Mouse (Mus musculus) liver, embryonic 11.5 days (tissue): Measurements from ENCODE around the gene Art4. TPM values are rescaled to one million over a fixed set of nuclear protein-coding genes. Genes with fewer than 3 reads are reported as not detected.

ENCODE experiments used
- ATAC-seq: fragments of 200-750 bp; cut with Nextera tagmentation; replicated peaks from 2 replicates; pipeline ENCODE4 v1.8.0; 2017; ENCODE audit warnings: moderate number of reproducible peaks, mild to moderate bottlenecking, moderate TSS enrichment, moderate library complexity; ENCODE audit not compliant: low FRiP score
- DNase-seq: peaks from one replicate; pipeline ENCODE4 v3.0.0-alpha.2; 2017; ENCODE audit warnings: low spot score
- H3K27ac ChIP-seq: fragments of 300-500 bp; sonication (generic); 2 replicates; pipeline ENCODE4 v1.5.1; 2014; ENCODE audit warnings: mild to moderate bottlenecking, low read depth, low read length, control low read depth
- H3K27me3 ChIP-seq: fragments of 300-500 bp; sonication (generic); replicated peaks from 2 replicates; pipeline ENCODE4 v1.6.1; 2014; ENCODE audit warnings: low read length, mixed read lengths; ENCODE audit not compliant: control insufficient read depth, insufficient read depth
- H3K36me3 ChIP-seq: fragments of 300-500 bp; sonication (generic); 2 replicates; pipeline ENCODE4 v1.6.1; 2014; ENCODE audit warnings: mild to moderate bottlenecking, low read length, moderate library complexity, mixed read lengths; ENCODE audit not compliant: control insufficient read depth, insufficient read depth
- H3K4me1 ChIP-seq: fragments of 300-500 bp; sonication (generic); replicated peaks from 2 replicates; pipeline ENCODE4 v1.6.1; 2014; ENCODE audit warnings: low read length, mixed read lengths; ENCODE audit not compliant: control insufficient read depth, insufficient read depth
- H3K4me2 ChIP-seq: fragments of 300-500 bp; sonication (generic); 2 replicates; pipeline ENCODE4 v1.6.1; 2014; ENCODE audit warnings: mild to moderate bottlenecking, control low read depth, moderate library complexity
- H3K4me3 ChIP-seq: fragments of 300-500 bp; sonication (generic); 2 replicates; pipeline ENCODE4 v1.5.1; 2014; ENCODE audit warnings: low read depth, low read length, control low read depth
- H3K9ac ChIP-seq: fragments of 300-500 bp; sonication (generic); 2 replicates; pipeline ENCODE4 v1.6.1; 2014; ENCODE audit warnings: low read depth, low read length, control low read depth
- H3K9me3 ChIP-seq: fragments of 300-500 bp; sonication (generic); 2 replicates; pipeline ENCODE4 v1.6.1; 2016; ENCODE audit warnings: low read length, inconsistent platforms, mixed read lengths; ENCODE audit not compliant: control insufficient read depth
- WGBS: fragments of 180-500 bp; shearing (Covaris S2); extraction: QIAGEN DNeasy Blood & Tissue Kit; methylation state at CpG from one replicate; pipeline ENCODE4 v1.1.7; 2014; 5-methylcytosine and 5-hydroxymethylcytosine counted together
- polyA plus RNA-seq: library from polyadenylated mRNA; unstranded; fragments of >200 nt; fragmentation: Nextera tagmentation; extraction: Ambion mirVana; gene quantifications from 2 replicates; pipeline ENCODE4 v1.2.1, GENCODE M21; 2014

Art4 gene
- polyA plus RNA-seq, 1 experiment from 2014 or later: 8.7 TPM

DNA sequence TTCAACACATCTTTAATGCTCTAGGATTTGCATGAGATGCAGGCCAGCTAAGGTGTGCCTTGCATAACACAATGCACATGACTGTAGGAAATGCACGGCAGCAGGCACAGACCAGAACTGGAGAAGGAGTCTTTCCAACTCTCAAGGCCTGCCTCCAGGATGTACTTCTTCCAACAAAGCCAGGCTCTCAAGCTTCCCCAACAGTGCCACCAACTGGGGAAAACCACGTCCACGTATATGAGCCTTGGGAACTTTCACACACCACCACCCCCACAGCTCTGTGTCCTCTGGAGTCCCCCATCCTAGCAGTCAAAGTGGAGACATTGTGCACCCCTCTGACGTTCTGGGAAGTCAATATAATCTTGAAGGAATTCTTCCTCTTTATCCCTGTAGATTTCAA is 44.4 kb downstream of the Art4 start:
- Histone ChIP-seq H3K9ac (no peak overlapping the region), H3K9me3 (no peaks in the 10 kb centered on the region), H3K4me1 (peaks cover 6% of the 10 kb centered on the region; the same call in 1 of the 2 replicates), H3K27ac (no peak overlapping the region), H3K4me3 (no peak overlapping the region), H3K4me2 (no peak overlapping the region), H3K27me3 (no peaks in the 10 kb centered on the region), H3K36me3 (peaks cover 45% of the 10 kb centered on the region)
- ATAC-seq (no peak), DNase-seq (no peak)
- 45% methylated on average over 4 of the region's 4 CpGs for WGBS

DNA sequence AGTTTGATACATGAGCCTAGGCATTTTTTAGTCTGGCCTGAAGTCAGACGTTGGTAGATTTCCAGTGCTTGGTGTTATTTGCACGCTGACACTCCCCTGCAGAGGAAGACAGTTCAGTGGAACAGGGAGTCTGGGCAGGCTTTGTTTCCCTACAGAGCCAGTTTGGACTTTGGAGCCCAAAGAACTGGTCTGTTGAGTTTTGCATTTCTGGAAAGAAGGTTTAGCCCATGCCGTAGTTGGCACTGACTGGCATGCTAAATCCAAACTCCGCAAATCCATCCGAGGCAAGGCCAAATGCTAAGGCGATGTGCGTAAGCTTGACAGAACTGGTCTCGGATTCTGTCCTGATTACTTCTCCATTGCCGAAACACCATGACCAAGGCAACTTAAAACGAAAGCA is 46.3 kb downstream of the Art4 start:
- no peak for ATAC-seq

DNA sequence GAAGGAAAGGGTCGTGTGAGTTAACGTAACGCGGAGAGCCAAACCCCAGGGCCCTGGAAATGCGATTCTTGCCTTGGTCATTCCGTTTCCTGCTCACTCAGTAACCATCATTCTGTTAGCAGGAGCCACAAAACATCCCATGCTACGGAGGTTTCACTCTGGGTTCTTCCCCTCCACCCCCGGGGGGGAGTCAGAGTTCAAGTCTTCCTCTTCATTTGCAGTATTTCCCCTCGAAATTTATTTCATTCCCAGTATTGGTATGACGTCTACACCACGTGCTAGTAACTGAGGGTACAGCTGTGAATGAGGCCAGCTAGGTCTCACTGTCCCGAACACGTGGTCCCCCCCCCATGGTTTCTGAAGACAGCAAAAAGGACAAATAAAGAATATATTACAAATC is 47.9 kb downstream of the Art4 start:
- Histone ChIP-seq H3K4me2 (peak overlapping the region; percentile 72), H3K4me3 (peak overlapping the region; percentile 73), H3K9ac (peak overlapping the region; percentile 88), H3K9me3 (no peaks in the 10 kb centered on the region), H3K27me3 (no peaks in the 10 kb centered on the region), H3K36me3 (peaks cover 14% of the 10 kb centered on the region), H3K27ac (peak overlapping the region; percentile 76; the same call in 1 of the 2 replicates), H3K4me1 (peaks cover 6% of the 10 kb centered on the region; the same call in 1 of the 2 replicates)
- WGBS: 44% methylated on average over 13 of the region's 13 CpGs
- ATAC-seq (no peak), DNase-seq (no peak)

More for the DNA sequence above, 46.3 kb downstream of the Art4 start:
- H3K9ac ChIP-seq: no peak overlapping the region
- H3K4me3 ChIP-seq: no peak overlapping the region
- H3K4me2 ChIP-seq: no peak overlapping the region
- WGBS: 87% methylated on average over 10 of the region's 10 CpGs
- no peaks in the 10 kb centered on the region for H3K27me3 ChIP-seq
- no peak for DNase-seq
- peaks cover 6% of the 10 kb centered on the region; the same call in 1 of the 2 replicates for H3K4me1 ChIP-seq
- no peaks in the 10 kb centered on the region for H3K9me3 ChIP-seq
- H3K27ac ChIP-seq: no peak overlapping the region
- peaks cover 26% of the 10 kb centered on the region for H3K36me3 ChIP-seq

DNA sequence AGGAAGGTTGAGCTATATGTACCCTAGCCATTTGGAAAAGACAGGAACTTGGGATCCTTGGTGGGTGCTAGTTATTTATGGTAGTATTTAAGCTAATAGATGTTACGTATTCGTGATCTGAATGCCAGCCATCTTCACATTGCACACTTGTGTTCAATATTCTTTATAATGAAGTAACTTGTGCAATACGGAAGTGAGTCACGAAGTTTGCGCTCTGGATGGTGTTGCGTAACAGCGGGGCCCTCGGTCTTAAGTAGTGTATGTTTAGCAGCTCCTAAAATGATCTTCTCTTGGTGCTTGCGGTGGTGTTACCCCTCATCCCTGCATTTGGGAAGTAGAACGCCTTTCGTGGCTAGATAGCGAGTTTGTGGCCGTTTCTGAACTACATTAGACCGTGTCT is 48.5 kb downstream of the Art4 start:
- Histone ChIP-seq H3K4me1 (peaks cover 6% of the 10 kb centered on the region; the same call in 1 of the 2 replicates), H3K9me3 (no peaks in the 10 kb centered on the region), H3K9ac (peak overlapping the region; percentile 88), H3K27ac (peak overlapping the region; percentile 76), H3K27me3 (no peaks in the 10 kb centered on the region), H3K36me3 (peaks cover 8% of the 10 kb centered on the region), H3K4me2 (peak overlapping the region; percentile 72), H3K4me3 (peak overlapping the region; percentile 73)
- 13% methylated on average over 14 of the region's 14 CpGs for WGBS
- no peak for DNase-seq
- ATAC-seq: no peak

DNA sequence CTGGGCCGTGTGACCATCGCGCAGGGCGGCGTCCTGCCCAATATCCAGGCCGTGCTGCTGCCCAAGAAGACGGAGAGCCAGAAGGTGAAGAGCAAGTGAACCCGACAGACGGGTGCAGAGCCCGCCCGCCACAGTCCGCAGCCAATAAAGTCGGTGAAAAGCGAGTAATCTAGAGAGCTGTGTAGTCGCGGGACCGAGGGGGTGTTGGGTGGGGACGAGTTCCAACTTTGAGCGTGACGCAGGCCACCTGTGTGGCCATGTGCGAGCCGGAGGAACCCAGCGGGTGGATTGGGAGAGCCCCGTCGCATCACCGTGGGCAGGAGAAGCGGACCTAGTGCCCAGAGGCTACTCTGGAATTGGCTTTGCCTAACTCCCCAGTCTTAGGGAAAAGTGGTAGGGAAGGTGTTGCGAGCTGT is 48.9 kb downstream of the Art4 start:
- peak; percentile 8 for ATAC-seq

DNA sequence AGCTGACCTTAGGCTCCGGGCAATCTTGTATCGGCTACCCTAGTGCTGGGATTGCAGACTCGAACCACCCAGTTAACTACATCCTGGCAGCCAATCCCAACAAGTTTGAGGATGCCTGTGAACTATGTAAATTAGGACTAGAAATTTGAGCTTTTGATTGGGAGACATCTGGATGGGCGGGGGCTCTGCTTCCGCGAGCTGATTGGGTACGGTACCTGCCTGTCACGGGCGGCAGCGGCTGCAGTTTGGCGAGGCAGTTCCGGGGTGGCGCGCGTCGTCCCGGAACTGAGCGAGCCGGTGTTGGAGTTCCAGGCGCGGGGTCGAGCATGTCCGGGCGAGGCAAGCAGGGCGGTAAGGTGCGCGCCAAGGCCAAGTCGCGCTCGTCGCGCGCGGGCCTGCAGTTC is 49.5 kb downstream of the Art4 start, which contains the start of gene H2afj:
Gene H2afj, plus strand, starts transcription at position 231 of the 404 bp plus-strand sequence.
- Histone ChIP-seq H3K4me3 (peak within 1 kb of the TSS; percentile 73), H3K9me3 (no peaks in the 10 kb centered on the region), H3K4me1 (peaks cover 11% of the 10 kb centered on the region), H3K27me3 (no peaks in the 10 kb centered on the region), H3K36me3 (peaks cover 2% of the 10 kb centered on the region; the same call in 1 of the 2 replicates), H3K4me2 (peak within 1 kb of the TSS; percentile 72), H3K27ac (peak within 1 kb of the TSS; percentile 76), H3K9ac (peak within 1 kb of the TSS; percentile 88)
- peak; percentile 77 for ATAC-seq
- WGBS: 0% methylated on average over 34 of the region's 34 CpGs
- DNase-seq: peak; percentile 99

More for the DNA sequence above, 48.9 kb downstream of the Art4 start:
- H3K4me1 ChIP-seq: peaks cover 6% of the 10 kb centered on the region
- H3K27me3 ChIP-seq: no peaks in the 10 kb centered on the region
- H3K9me3 ChIP-seq: no peaks in the 10 kb centered on the region
- peak overlapping the region; percentile 76 for H3K27ac ChIP-seq
- peak overlapping the region; percentile 73 for H3K4me3 ChIP-seq
- peak; percentile 59 for DNase-seq
- H3K9ac ChIP-seq: peak overlapping the region; percentile 88
- peaks cover 5% of the 10 kb centered on the region; the same call in 1 of the 2 replicates for H3K36me3 ChIP-seq
- peak overlapping the region; percentile 72 for H3K4me2 ChIP-seq
- WGBS: under 1% methylated on average over 28 of the region's 28 CpGs

DNA sequence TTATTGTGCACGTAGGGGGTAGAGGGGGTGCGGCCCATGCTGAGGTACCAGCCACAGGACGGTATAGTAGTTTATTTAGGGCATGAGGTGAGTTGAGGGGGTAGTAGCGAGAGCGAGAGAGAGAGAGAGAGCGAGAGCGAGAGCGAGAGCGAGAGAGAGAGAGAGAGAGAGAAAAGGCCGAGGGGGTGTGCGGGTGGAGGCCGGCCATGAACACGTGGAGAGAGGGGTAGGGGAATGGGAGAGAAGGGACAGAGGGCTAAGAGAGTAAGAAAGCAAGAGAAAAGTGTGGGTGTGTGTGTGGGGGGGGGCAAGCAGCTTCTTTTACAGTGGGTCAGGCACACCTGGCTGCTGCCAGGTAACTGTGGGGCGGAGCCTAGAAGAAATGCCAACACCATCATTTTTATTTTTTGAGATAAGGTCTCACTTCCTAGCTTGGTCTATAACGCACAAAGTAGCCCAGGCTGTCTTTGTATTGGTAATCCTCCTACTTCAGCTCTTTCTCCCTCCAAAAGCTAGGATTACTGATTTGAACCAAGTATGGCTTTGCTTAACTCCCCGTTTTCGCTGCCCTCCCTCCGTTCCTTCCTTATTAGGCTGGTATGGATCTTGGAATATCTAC is 50.0 kb downstream of the Art4 start:
- Histone ChIP-seq H3K9ac (peak overlapping the region; percentile 66), H3K9me3 (no peaks in the 10 kb centered on the region), H3K36me3 (no peaks in the 10 kb centered on the region), H3K27me3 (no peaks in the 10 kb centered on the region), H3K4me3 (peak overlapping the region; percentile 73), H3K4me1 (peaks cover 15% of the 10 kb centered on the region), H3K27ac (peak overlapping the region; percentile 70), H3K4me2 (peak overlapping the region; percentile 72)
- DNase-seq (no peak), ATAC-seq (no peak)
- 29% methylated on average over 18 of the region's 18 CpGs for WGBS

DNA sequence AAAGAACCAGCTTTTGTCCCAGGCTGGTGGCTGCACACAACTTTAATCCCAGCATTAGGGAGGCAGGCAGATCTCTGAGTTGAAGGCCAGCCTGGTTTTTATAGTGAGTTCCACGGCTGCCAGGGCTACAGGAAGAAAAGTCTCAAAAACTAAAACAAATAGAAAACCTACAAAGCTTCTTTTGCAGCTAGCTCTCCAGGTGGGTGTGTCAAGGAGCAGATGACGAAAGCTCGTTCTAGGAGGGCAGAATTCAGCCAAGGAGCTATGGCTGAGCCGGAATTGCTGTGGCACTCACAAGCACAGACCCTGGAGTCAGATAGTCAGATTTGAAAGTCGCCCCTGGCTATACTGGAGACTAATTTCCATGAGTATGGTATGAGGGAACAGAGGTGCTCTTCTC is 50.7 kb downstream of the Art4 start:
- peak overlapping the region; percentile 72 for H3K4me2 ChIP-seq
- H3K36me3 ChIP-seq: no peaks in the 10 kb centered on the region
- no peaks in the 10 kb centered on the region for H3K27me3 ChIP-seq
- H3K4me1 ChIP-seq: peaks cover 15% of the 10 kb centered on the region
- DNase-seq: no peak
- ATAC-seq: no peak
- peak overlapping the region; percentile 70; the same call in 1 of the 2 replicates for H3K27ac ChIP-seq
- H3K9ac ChIP-seq: peak overlapping the region; percentile 66
- 66% methylated on average over 5 of the region's 5 CpGs for WGBS
- no peaks in the 10 kb centered on the region for H3K9me3 ChIP-seq
- peak overlapping the region; percentile 73 for H3K4me3 ChIP-seq

DNA sequence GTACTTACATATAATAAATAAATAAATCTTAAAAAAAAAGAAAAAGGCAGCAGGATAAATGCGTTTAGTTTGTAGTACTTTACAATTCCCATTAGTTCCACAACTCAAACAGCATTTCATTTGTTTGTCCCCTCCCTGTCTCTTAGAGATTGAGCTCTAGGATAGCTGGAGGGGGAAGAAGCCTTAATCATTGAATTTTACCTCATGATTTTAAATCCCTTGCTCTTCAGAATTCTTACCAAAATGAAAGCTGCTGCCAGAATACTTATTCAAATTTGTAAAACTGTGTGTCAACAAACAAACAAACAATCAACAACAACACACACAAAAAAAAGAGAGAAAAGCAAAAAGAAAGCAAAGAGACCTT is 52.1 kb downstream of the Art4 start:
- DNase-seq (no peak), ATAC-seq (no peak)
- WGBS: 74% methylated on average over 1 of the region's 1 CpGs
- Histone ChIP-seq H3K27ac (peak overlapping the region; percentile 100), H3K36me3 (no peaks in the 10 kb centered on the region), H3K4me3 (no peak overlapping the region; the same call in 1 of the 2 replicates), H3K9ac (no peak overlapping the region), H3K4me2 (peak overlapping the region; percentile 89), H3K9me3 (no peaks in the 10 kb centered on the region), H3K4me1 (peaks cover 15% of the 10 kb centered on the region), H3K27me3 (no peaks in the 10 kb centered on the region)
